Mouse (Mus musculus) megakaryocyte, embryonic 14.5 days (primary cell): ENCODE results near the gene Akr1c18.

ENCODE experiments used
- FLI1 ChIP-seq: IDR thresholded peaks from 2 replicates; pipeline ENCODE4 v1.6.1; 2012; ENCODE audit warnings: low read length, inconsistent platforms, mixed read lengths
- GATA1 ChIP-seq: IDR thresholded peaks from 3 replicates; pipeline ENCODE4 v1.6.1; 2012; ENCODE audit warnings: mixed read lengths, low read length, inconsistent platforms, borderline replicate concordance

DNA sequence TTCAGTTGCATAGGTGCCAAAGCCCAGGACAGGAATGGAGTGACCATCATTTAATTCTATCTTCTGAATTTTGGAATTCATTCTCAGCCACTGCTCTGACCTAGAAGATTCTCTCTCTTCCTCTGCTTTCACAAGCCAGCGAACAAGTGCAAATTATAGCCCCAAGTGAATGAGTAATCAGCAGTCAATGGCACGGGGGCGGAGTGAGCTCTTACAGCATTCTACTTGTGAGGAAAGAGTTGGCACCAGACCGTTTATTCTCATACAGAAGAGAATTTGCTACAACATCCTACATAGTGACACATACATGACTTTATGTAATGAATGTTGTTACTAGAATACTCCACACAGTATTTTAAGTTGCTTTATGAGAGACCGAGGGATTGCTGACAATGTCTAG is at the start of gene Akr1c18:
- no peak for TF ChIP-seq GATA1
- TF ChIP-seq FLI1 = no peak
